Mouse (Mus musculus) bone marrow, adult 2 months (tissue): ENCODE measurements around the gene Tns3. TPM values are rescaled to one million over a fixed set of nuclear protein-coding genes. Genes with fewer than 3 reads are reported as not detected.

ENCODE experiments used
- H3K27ac ChIP-seq: fragments of 200-500 bp; 2 replicates; pipeline ENCODE4 v1.5.1; 2012; ENCODE audit warnings: low read depth, mild to moderate bottlenecking, control low read depth, inconsistent platforms, low read length; ENCODE audit not compliant: control insufficient read depth, poor library complexity, insufficient read depth
- H3K4me1 ChIP-seq: fragments of 200-500 bp; 2 replicates; pipeline ENCODE4 v1.6.1; 2011; ENCODE audit warnings: low read length; ENCODE audit not compliant: control insufficient read depth, insufficient read depth
- H3K4me3 ChIP-seq: fragments of 200-500 bp; replicated peaks from 2 replicates; pipeline ENCODE3; 2011; ENCODE audit warnings: mild to moderate bottlenecking, low read depth, low read length, control low read depth; ENCODE audit not compliant: control insufficient read depth
- CTCF ChIP-seq: fragments of 200-500 bp; IDR thresholded peaks from 2 replicates; pipeline ENCODE4 v1.5.1; 2011; ENCODE audit warnings: low read length, control low read depth; ENCODE audit not compliant: control insufficient read depth, insufficient read depth
- POLR2A ChIP-seq: fragments of 200-500 bp; IDR thresholded peaks from 2 replicates; pipeline ENCODE4 v1.6.1; 2011; ENCODE audit warnings: low read depth, mild to moderate bottlenecking, control low read depth, low read length, borderline replicate concordance; ENCODE audit not compliant: control insufficient read depth
- WGBS: fragments of 180-500 bp; shearing (Covaris S2); methylation state at CpG from one replicate; pipeline ENCODE4 v1.1.7; 2018; 5-methylcytosine and 5-hydroxymethylcytosine counted together
- polyA plus RNA-seq: library from polyadenylated mRNA; stranded (reverse); fragments of >200 nt; gene quantifications from 2 replicates; pipeline ENCODE4 v1.2.4, GENCODE M21; 2011; ENCODE audit warnings: low replicate concordance; ENCODE audit not compliant: missing spikeins, insufficient read depth, insufficient read length

Gene Tns3
- polyA plus RNA-seq, 1 experiment, result 14.9 TPM

DNA sequence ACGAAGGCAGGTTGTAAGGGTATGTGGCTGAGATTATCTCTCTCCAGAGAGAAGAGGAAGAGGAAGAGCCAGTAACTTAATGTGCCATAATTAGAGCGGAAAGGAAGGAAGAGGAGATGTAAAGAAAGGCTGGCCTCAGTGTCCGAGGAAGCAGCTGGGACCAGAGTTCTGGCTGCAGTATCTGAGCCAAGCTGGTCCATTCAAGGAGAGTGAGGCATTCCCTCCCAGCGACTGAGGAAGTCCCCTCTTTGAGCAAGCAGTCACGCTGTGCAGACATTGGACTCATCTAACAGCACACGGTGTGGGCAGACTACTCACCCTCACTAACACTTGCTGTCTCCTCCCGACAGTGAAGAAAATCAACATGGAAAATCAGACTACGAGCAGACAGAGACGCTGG lies 4.5 kb downstream of the Tns3 start:
- 13% methylated on average over 9 of the region's 9 CpGs for WGBS
- peaks cover 10% of the 10 kb centered on the region for H3K4me1 ChIP-seq
- TF ChIP-seq POLR2A, result no peak
- TF ChIP-seq CTCF, result no peak
- no peak overlapping the region for H3K4me3 ChIP-seq
- H3K27ac ChIP-seq, result peak overlapping the region; percentile 34; the same call in 1 of the 2 replicates

DNA sequence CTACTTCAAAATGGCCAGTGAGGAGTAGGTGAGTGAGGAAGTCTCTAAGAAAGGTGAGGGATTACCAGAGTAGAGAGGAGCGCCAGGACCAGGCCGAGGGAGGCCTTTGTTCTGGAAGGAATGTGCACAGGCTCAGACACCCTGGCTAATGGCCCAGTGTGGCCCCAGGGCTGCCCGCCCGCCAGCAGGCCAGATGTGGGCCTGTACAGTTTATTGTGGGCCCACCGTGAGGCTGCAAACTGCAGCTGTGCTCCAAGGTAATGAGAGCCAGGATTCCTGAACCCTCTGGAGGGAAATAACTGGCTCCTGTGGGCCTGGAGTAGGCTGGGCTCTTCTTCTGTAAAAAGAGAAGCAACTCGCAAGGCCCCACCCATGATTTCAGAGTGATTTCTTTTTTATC lies 5.3 kb downstream of the Tns3 start:
- no peak overlapping the region for H3K4me3 ChIP-seq
- peaks cover 10% of the 10 kb centered on the region for H3K4me1 ChIP-seq
- no peak overlapping the region for H3K27ac ChIP-seq
- TF ChIP-seq POLR2A (no peak), CTCF (no peak)
- 77% methylated on average over 6 of the region's 6 CpGs for WGBS

DNA sequence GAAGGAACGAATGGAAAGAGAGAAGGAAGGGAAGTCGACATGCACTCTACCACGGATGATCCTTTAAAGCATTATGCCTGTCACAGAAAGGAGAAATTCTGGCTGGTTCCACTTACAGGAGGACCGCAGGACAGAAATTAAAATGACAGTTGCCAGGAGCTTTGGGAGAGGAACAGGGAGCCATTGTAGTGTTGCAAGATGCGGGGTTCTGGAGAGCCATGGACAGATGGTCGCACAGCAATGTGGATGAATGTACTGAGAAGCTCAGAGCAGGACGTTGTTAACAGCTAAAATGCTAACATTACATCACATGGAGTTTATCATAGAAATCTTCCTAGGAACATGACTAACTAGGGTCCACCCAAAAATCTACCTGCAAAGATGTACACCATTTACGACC lies 6.8 kb downstream of the Tns3 start:
- TF ChIP-seq CTCF (no peak), POLR2A (no peak)
- 35% methylated on average over 8 of the region's 8 CpGs for WGBS
- peaks cover 7% of the 10 kb centered on the region for H3K4me1 ChIP-seq

DNA sequence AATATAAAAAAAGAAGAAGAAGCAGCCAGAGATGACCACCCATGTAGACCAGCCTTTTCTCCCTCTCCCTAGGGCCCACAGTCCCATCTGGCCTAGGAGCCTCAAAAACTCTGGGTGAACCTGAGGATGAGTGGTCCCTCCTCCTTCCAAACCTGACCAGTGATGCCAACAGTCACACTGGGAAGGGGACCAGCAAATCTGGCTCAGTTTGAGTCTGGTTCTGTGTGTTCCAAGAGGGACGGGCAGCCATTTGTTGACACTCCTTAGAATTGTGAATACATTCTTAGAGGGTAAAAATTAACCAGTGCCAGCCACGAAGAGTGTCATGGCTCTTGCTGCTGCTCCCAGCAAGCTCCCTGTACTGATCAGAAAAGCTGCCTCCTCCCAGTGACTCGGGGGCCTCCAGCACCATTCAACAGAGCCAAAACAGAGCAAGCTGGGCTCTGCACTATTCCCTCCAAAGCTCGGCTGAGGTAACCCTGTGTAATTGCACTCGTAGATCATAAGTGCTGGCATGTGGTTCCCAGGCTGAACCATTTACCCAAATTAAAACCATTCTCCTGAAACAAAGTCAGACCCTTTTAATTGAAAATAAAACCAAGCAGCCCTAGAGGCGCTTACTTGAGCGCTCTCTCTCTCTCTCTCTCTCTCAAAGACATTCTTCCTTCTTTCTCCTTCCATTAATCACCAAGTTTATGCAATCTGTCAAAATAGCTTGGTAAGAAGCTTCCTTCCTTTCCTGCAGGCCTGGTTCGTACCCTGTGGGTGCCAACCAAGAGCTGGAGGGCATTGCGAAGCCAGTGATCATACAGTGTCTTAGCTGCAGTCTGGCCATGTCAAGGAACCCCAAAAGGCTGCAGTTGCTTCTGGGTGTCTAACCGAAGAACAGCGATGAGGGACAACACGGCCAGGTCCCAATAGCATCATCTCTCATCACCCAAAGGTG lies 7.6 kb downstream of the Tns3 start:
- H3K4me3 ChIP-seq, result no peak overlapping the region
- WGBS, result 21% methylated on average over 12 of the region's 12 CpGs
- TF ChIP-seq POLR2A (no peak), CTCF (no peak)
- H3K4me1 ChIP-seq, result peaks cover 7% of the 10 kb centered on the region
- H3K27ac ChIP-seq, result peak overlapping the region; percentile 25; the same call in 1 of the 2 replicates

More for the DNA sequence above, 6.8 kb downstream of the Tns3 start:
- no peak overlapping the region for H3K4me3 ChIP-seq
- no peak overlapping the region for H3K27ac ChIP-seq

DNA sequence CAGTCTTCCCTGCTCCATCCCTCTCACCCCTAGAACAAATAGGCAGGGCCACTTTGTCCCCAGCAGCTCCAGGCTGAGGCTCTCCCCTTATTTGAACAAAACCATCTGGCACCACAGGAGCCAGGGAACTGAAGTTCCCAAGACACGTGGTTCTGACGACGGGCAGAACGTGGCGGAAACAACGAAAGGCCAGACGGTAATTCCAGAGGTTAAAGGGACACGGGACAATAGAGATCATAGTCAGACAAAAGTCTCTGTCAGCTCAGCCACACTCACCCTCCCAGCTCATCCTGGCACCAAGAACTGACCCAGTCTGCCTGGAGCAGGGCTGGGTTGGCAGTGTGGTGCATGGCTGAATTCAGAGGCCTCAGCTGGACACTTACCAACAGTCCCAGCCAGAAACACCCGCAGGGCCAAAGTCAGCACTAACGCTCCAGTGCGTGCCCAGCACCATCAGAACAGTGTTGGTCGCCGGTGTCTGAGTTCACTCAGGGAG lies 10.5 kb downstream of the Tns3 start:
- H3K4me1 ChIP-seq, result peaks cover 2% of the 10 kb centered on the region
- no peak overlapping the region for H3K27ac ChIP-seq
- WGBS, result 90% methylated on average over 13 of the region's 13 CpGs
- H3K4me3 ChIP-seq, result no peak overlapping the region
- TF ChIP-seq POLR2A (no peak), CTCF (no peak)

DNA sequence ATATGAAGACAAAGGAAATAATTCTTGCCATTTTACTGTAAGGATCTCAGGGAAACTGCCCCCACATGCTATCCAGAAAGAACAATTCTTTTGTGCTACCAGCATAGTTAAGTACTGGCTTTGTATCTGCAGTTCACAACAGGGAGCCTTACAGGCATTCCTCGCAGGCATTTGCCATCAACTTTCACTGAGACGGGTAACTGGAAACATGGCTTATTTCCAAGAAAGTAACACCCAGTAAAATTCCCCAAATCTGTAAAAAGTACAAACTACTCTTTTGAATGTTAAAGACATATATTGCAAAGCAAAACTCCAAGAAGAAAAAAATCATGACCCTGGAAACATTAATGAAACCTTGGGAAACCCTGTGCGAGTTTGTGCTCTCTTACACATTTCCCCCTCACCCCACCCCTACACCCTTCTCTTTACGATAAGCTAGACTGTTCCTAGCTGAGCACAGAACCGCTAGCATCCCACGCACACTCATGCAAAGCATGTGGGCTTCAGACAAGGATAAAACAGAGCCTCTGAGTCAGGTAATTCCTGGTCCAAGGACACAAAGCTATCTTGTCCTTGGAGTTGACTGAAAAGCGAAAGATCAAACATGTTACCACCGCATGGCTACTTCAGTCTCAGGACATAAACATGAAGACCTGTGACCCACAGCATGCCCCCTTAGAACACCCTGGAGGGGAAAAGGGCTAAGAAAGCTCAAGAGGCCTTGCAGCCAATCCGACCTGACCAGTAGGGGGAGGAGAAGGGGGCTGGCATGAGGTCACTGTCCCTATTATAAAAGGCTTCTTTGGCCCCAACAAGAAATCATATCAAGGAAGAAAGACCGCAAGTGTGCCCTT lies 11.3 kb downstream of the Tns3 start:
- Histone ChIP-seq H3K4me1 (peaks cover 2% of the 10 kb centered on the region), H3K27ac (no peak overlapping the region), H3K4me3 (no peak overlapping the region)
- no peak for TF ChIP-seq POLR2A
- TF ChIP-seq CTCF, result no peak
- WGBS, result 67% methylated on average over 10 of the region's 10 CpGs

DNA sequence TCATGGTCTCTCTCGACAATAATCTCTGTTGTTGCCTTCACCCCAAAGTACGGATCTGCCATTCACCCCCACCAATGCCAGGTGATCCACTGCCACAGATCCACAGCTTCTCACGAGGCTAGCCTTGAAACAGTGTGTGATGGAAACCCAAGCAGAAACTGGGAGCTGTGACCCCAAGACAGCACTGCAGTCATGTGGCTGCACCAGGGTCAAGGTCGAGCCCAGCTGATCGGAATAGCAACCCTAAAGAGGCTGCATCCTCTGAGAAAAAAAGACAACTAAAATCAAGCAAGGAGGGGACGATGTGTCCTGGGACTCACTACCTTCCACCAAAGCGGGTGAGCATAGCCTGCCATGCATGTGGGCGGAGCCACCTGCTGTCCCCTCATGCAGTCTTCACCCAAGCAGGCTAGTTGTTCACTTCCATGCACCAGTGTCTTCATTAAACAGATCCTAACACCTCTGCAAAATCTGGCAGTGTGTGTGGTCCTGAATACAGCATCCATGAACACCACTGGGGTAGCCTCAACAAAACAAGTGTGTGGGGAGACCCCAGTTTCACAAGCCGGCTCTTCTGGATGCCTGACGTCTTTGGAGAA lies 12.1 kb downstream of the Tns3 start:
- Histone ChIP-seq H3K4me1 (peaks cover 2% of the 10 kb centered on the region), H3K4me3 (no peak overlapping the region), H3K27ac (no peak overlapping the region)
- TF ChIP-seq POLR2A (no peak), CTCF (no peak)
- 82% methylated on average over 10 of the region's 10 CpGs for WGBS

DNA sequence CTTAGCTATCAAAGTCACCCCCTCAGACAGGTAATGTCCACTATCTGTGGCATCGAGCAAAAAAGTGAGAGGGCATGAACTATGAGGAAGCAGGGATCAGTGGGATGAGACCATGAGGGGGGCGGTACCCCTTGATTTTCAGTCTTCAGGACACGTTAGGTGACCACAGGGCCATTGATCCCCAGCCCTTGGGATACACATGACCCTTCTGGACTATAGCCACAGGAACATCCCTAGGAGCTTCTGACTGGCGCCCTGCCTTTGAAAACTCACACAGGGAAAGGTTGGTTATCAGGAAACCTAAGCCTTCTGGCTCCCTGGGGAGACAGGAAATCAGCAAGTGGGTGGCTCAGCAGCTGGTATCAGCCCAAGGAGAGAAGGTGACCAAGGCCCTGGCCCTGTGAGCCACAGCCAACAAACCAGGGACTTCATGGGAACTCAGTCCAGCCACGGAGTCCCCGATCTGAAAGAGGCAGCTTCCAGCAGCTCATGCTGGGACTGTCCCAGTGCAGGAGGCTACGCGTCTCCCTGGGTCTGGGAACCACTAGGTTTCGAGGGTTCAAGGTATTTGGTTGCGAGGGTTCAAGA lies 12.8 kb downstream of the Tns3 start:
- 81% methylated on average over 10 of the region's 10 CpGs for WGBS
- TF ChIP-seq POLR2A (no peak), CTCF (no peak)
- Histone ChIP-seq H3K27ac (no peak overlapping the region), H3K4me1 (peaks cover 2% of the 10 kb centered on the region; the same call in 1 of the 2 replicates), H3K4me3 (no peak overlapping the region)
